Mouse (Mus musculus): Measurements from ENCODE around the gene Aqp5. TPM values are rescaled to one million over a fixed set of nuclear protein-coding genes. Genes with fewer than 3 reads are reported as not detected.

The Aqp5 gene
- polyA plus RNA-seq (2012; rRNA removed) = 0.05 TPM in 2 replicates

GRCm38 (mm10) chr15:99590429-99591084 is at the start of gene Aqp5:
Aqp5 (plus strand) TSS chr15:99590782.
- no peak for DNase-seq (ENCODE audit: low read depth, low spot score)
- 2% methylated on average over 81 of the region's 83 CpGs for WGBS

GRCm38 (mm10) chr15:99544047-99544446 is 46.5 kb upstream of the Aqp5 start:
- no peak for DNase-seq (ENCODE audit: low read depth, low spot score)
- WGBS = 54% methylated on average over 7 of the region's 7 CpGs

- 70% methylated on average over 11 of the region's 11 CpGs for WGBS
- DNase-seq (ENCODE audit: low read depth, low spot score) = no peak
These were observed 44.0 kb upstream of the Aqp5 start for GRCm38 (mm10) chr15:99546596-99546995.

- 51% methylated on average over 6 of the region's 6 CpGs for WGBS
- no peak for DNase-seq (ENCODE audit: low read depth, low spot score)
These were observed 42.9 kb upstream of the Aqp5 start for GRCm38 (mm10) chr15:99547732-99548131.

GRCm38 (mm10) chr15:99549901-99550300 is 40.7 kb upstream of the Aqp5 start:
- DNase-seq (ENCODE audit: low read depth, low spot score) = no peak
- WGBS = 50% methylated on average over 2 of the region's 2 CpGs

- WGBS = 36% methylated on average over 6 of the region's 6 CpGs
- no peak for DNase-seq (ENCODE audit: low read depth, low spot score)
These were observed 36.8 kb upstream of the Aqp5 start for GRCm38 (mm10) chr15:99553767-99554166.

GRCm38 (mm10) chr15:99558947-99559346 is 31.6 kb upstream of the Aqp5 start:
- DNase-seq (ENCODE audit: low read depth, low spot score) = no peak
- 92% methylated on average over 1 of the region's 1 CpGs for WGBS

GRCm38 (mm10) chr15:99560246-99560645 is 30.3 kb upstream of the Aqp5 start:
- 49% methylated on average over 10 of the region's 10 CpGs for whole genome bisulfite sequencing
- no peak for DNase-seq (ENCODE audit: low read depth, low spot score)

GRCm38 (mm10) chr15:99567371-99567770 is 23.2 kb upstream of the Aqp5 start:
- WGBS = 31% methylated on average over 4 of the region's 4 CpGs
- DNase-seq (ENCODE audit: low read depth, low spot score) = no peak

- WGBS = 64% methylated on average over 6 of the region's 6 CpGs
- DNase-seq (ENCODE audit: low read depth, low spot score) = no peak
These were observed 21.9 kb upstream of the Aqp5 start for GRCm38 (mm10) chr15:99568682-99569081.

GRCm38 (mm10) chr15:99569123-99569522 is 21.5 kb upstream of the Aqp5 start:
- no peak for DNase-seq (ENCODE audit: low read depth, low spot score)
- 67% methylated on average over 10 of the region's 10 CpGs for WGBS

- no peak for DNase-seq (ENCODE audit: low read depth, low spot score)
- WGBS = 80% methylated on average over 26 of the region's 26 CpGs
These were observed 11.6 kb upstream of the Aqp5 start, which contains the start of gene Aqp2 for GRCm38 (mm10) chr15:99578802-99579485. Aqp2 (plus strand) TSS chr15:99579055.

- WGBS = 3% methylated on average over 54 of the region's 54 CpGs
- no peak for DNase-seq (ENCODE audit: low read depth, low spot score)
These were observed 6.9 kb upstream of the Aqp5 start for GRCm38 (mm10) chr15:99583463-99584344.

- WGBS = 5% methylated on average over 24 of the region's 24 CpGs
- DNase-seq (ENCODE audit: low read depth, low spot score) = no peak
These were observed 6.0 kb upstream of the Aqp5 start for GRCm38 (mm10) chr15:99584407-99585202.

- 74% methylated on average over 6 of the region's 6 CpGs for WGBS
- DNase-seq (ENCODE audit: low read depth, low spot score) = no peak
These were observed 4.8 kb upstream of the Aqp5 start for GRCm38 (mm10) chr15:99585741-99586140.

GRCm38 (mm10) chr15:99586525-99586924 is 4.1 kb upstream of the Aqp5 start:
- no peak for DNase-seq (ENCODE audit: low read depth, low spot score)
- 89% methylated on average over 3 of the region's 3 CpGs for WGBS

- no peak for DNase-seq (ENCODE audit: low read depth, low spot score)
- 11% methylated on average over 9 of the region's 9 CpGs for WGBS
These were observed 1.3 kb upstream of the Aqp5 start for GRCm38 (mm10) chr15:99589237-99589636.

GRCm38 (mm10) chr15:99589704-99590103 is 878 bp upstream of the Aqp5 start:
- WGBS = 24% methylated on average over 7 of the region's 7 CpGs
- no peak for DNase-seq (ENCODE audit: low read depth, low spot score)

GRCm38 (mm10) chr15:99592177-99592576 is 1.6 kb downstream of the Aqp5 start:
- DNase-seq (ENCODE audit: low read depth, low spot score) = no peak
- 59% methylated on average over 8 of the region's 8 CpGs for WGBS

GRCm38 (mm10) chr15:99592877-99593276 is 2.3 kb downstream of the Aqp5 start:
- DNase-seq (ENCODE audit: low read depth, low spot score) = no peak
- 70% methylated on average over 5 of the region's 5 CpGs for WGBS

Data from large intestine, adult 2 months (tissue).